Mouse (Mus musculus): ENCODE measurements around the gene Riiad1.

Riiad1 gene

GRCm38 (mm10) chr3:94463926-94464578 lies 16.1 kb downstream of the Riiad1 start:
- no peak for DNase-seq (ENCODE audit: low read depth)

GRCm38 (mm10) chr3:94459834-94460233 lies 20.3 kb downstream of the Riiad1 start:
- no peak for DNase-seq (ENCODE audit: low read depth)

GRCm38 (mm10) chr3:94457055-94457454 lies 23.1 kb downstream of the Riiad1 start:
- DNase-seq (ENCODE audit: low read depth), result no peak

- peak; percentile 83 for DNase-seq (ENCODE audit: low read depth)
These were observed 23.6 kb downstream of the Riiad1 start for GRCm38 (mm10) chr3:94456529-94457000.

- no peak for DNase-seq (ENCODE audit: low read depth)
These were observed 30.8 kb downstream of the Riiad1 start for GRCm38 (mm10) chr3:94449377-94449776.

- peak; percentile 69 for DNase-seq (ENCODE audit: low read depth)
These were observed 36.6 kb downstream of the Riiad1 start, which contains the start of gene Oaz3 for GRCm38 (mm10) chr3:94443597-94443964. TSS of gene Oaz3 (minus strand) at chr3:94443915.

GRCm38 (mm10) chr3:94442951-94443596 lies 37.1 kb downstream of the Riiad1 start, which contains the start of gene Mrpl9:
TSS of gene Mrpl9 (plus strand) at chr3:94443318.
- peak; percentile 97 for DNase-seq (ENCODE audit: low read depth)

GRCm38 (mm10) chr3:94441182-94441581 lies 39.0 kb downstream of the Riiad1 start:
- peak; percentile 49 for DNase-seq (ENCODE audit: low read depth)

- DNase-seq (ENCODE audit: low read depth), result no peak
These were observed 43.7 kb downstream of the Riiad1 start for GRCm38 (mm10) chr3:94436420-94436819.

GRCm38 (mm10) chr3:94434305-94434704 lies 45.8 kb downstream of the Riiad1 start:
- no peak for DNase-seq (ENCODE audit: low read depth)

- no peak for DNase-seq (ENCODE audit: low read depth)
These were observed 49.2 kb downstream of the Riiad1 start for GRCm38 (mm10) chr3:94430980-94431379.

All from naive thymus-derived CD4-positive, alpha-beta T cell, adult 2 months (primary cell).